Mouse (Mus musculus) c-Kit-positive CD71-positive TER-119-positive erythroid progenitor cells, embryonic 14.5 days (primary cell): ENCODE results near the gene Phlda1.
A peak's percentile ranks its signal among the peaks of the same experiment; 100 is the strongest.

Experiments used
- DNase-seq: peaks from one replicate; pipeline ENCODE4 v3.0.0-alpha.2; 2013; ENCODE audit warnings: low spot score

The Phlda1 gene

DNA sequence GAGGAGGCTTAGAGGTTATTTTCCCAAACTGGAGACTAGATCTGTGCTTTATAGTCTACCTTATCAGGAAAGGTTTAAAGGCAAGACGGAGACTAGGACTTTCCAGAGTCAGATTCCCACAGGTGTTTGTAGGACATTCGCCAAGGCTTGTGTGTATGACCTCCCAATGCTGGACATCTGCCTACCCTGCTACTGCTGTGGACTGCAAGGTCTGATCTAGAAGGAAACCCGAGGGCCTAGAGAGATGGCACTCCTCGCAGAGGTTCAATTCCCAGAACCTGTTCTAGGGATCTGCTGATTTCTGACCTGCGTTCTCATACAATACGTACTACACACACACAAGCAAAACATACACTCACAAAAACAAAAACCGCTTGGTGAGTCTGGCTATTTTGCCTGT is 680 bp upstream of the Phlda1 start:
- DNase-seq = peak; percentile 25

DNA sequence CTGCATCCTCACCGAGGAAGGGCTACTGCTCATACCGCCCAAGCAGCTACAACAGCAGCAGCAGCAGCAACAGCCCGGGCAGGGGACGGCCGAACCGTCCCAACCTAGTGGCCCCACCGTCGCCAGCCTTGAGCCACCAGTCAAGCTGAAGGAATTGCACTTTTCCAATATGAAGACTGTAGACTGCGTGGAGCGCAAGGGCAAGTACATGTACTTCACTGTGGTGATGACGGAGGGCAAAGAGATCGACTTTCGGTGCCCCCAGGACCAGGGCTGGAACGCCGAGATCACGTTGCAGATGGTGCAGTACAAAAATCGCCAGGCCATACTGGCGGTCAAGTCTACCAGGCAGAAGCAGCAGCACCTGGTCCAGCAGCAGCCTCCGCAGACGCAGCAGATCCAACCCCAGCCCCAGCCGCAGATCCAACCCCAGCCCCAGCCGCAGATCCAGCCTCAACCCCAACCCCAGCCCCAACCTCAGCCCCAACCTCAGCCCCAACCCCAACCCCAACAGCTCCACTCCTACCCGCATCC is 907 bp downstream of the Phlda1 start:
- no peak for DNase-seq

DNA sequence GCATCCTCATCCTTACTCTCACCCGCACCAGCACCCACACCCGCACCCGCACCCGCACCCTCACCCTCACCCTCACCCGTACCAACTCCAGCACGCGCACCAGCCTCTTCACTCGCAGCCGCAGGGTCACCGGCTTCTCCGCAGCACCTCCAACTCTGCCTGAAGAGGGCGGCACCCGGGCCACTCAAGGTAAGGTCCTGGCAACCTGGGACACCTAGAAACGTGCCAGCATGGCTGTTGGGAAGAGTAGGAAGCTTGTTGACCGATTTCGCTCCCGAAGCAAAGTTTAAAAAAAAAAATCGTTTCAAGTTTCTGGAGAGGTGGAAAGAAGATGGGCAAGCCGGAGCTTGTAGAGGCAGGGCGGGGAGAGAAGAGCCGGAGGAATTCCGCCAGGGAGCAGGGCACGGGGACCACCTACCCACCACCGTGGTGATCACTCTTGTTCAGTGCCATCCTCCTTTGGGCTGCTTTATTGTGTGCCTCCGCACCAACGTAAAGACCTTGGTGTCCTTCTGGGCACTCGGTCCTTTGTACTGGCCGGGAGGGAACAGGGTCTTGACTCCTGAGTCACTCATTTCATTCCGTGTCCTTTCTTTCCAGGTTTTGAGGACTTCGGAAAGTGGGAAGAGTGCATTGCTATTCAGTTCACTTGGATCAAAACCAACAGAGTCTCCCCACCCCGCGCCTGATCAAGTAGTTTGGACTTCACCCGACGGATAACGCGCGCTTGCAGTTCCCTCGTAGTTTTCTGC is 1.6 kb downstream of the Phlda1 start:
- DNase-seq = no peak

DNA sequence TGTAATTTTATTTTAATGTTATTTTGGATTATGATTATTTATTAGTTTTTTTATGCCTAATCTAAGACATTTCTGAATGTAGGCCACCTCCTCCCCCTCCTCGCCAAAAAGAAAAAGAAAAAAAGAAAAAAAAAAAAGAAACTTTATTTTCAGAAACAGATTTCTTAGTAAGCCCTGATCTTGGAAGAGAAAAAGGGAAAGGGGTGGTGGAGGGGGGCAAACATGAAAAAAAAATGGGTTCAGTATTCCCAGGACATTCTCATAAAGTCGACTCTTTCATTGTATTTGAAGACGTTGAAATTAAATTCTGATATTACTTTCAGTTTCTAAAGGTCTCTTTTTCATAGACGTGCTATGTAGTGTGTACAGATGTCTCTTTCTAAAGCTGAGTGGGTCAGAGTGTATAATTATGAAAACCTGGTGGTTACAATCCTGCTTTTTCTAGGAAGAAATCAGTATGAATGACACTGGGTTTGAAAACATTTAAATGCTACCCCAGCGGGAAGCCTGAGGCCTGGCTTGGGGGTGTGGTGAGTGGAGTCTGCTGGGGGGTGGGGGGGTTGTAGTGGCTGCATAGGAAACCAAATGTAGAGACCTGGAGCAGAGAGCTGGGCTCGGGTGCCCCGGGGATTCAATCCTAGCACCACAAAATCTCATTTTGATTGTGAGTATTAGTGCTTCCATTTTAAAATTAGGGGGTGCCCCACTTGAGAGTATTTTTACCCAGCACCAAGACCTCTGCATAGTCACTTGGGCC is 2.4 kb downstream of the Phlda1 start:
- no peak for DNase-seq

DNA sequence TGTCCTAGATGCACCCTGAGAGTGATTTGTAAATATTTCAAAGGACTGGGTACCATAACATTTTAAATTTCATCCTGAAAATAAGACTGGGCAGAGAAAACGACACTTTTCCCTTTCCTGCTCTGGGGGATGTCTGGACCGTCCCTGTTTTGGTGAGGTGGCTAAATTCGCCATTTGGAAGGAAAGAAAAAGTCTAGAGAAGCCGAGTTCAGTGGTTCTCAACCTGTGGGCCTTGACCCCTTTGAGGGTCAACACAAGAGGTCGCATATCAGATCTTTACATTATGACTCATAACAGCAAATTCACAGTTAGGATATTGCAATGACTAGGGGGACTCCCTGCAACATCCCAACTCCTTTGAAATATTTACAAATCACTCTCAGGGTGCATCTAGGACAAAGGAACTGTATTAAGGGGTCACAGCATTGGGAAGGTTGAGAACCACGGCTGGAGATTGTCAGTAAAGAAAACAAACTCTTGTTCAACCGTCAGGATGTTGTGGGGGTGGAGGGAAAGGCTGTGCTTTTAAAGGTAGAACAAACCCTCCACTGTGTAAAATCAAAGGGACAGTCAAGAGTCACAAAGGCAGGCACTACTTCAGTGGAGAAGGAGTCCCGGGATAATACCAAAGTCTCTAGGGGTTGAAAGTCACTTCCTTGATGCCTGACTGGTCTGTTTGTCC is 3.2 kb downstream of the Phlda1 start:
- no peak for DNase-seq

DNA sequence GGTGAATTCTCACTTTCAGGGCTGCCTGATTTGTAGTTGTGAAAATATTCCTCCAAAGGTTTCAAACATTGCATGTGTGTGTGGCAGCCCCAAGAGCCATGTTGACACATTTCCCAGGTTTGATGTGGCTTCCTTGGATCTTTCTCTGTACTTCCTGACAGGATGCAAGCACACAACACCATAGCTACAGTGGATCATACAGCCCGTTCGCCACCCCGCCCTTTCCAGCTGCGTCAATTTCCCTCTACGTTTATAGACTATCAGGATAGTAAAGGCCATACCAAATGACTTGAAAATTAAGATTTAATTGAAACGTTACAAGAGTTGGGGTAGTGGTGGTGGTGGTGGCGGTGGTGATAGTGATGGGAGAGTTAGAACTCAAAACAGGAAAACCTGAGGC is 3.9 kb downstream of the Phlda1 start:
- DNase-seq = no peak

DNA sequence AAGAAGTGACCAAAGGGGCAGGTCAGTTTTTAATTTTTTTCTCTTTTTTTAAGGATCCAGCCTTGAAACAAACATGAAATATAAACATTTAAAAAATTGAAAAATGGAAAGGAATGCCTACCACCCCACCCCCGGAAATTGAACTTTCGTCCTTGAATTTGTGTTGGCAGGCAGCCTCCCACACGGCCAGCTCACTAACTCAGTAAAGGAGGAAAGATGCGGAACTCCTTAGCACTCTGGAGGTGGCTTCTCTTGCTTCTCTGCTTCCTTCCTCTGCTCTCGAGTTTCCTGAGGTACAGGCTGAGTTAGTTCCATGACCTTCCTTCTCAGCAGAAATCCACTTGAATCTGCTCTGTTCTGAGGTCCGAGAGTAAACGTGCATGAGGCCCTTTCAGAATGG is 4.7 kb downstream of the Phlda1 start:
- DNase-seq = no peak

DNA sequence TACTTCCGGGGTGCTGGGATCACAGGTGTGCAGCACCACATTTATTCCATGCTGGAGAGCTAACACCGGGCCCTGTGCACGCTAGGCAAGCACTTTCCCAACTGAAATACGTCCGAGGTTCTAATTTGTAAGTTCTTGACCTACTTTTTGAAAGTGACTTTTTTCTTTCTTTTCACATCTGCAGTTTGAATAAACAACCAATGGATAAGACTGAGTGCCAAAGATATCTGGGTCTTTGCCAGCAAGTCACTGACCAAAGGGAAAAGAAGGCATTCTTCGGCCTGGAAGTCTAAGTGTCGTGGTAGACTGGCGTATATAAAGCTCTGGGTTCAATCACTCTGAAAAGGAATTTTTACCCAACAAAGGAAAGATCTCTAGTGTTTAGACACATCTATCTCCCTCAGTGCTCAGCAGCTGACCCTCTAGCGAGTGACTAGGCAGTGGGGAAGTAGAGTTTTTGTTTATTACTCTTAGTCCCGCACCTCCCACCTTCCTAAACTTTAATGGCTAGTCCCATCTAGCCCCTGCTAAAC is 6.0 kb downstream of the Phlda1 start:
- DNase-seq = no peak

DNA sequence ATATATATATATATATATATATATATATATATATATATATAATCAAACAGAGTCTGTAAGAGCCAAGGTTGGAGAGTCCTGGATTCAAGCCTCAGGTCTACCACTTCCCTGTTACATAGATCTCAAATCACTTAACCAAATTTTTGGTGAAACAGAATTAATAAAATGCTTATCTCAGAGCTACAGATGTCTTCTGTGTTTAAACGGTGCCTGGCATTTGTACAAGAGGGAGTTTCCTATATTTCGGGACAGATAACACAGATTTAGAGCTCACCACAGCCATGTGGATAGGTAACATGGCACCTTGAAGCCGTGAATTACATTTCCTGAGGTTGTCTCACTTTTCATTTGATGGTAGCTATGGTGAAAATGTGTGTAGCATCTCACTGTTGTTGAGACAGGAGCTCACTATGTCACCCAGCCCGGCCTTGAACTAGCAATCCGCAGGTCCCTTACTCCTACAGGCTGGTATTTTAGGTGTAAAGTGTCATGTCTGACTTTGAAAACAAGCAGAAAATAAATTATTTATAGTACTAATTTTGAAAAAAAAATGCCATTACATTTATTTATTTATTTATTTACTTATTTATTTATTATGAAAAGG is 8.3 kb downstream of the Phlda1 start:
- DNase-seq = no peak

DNA sequence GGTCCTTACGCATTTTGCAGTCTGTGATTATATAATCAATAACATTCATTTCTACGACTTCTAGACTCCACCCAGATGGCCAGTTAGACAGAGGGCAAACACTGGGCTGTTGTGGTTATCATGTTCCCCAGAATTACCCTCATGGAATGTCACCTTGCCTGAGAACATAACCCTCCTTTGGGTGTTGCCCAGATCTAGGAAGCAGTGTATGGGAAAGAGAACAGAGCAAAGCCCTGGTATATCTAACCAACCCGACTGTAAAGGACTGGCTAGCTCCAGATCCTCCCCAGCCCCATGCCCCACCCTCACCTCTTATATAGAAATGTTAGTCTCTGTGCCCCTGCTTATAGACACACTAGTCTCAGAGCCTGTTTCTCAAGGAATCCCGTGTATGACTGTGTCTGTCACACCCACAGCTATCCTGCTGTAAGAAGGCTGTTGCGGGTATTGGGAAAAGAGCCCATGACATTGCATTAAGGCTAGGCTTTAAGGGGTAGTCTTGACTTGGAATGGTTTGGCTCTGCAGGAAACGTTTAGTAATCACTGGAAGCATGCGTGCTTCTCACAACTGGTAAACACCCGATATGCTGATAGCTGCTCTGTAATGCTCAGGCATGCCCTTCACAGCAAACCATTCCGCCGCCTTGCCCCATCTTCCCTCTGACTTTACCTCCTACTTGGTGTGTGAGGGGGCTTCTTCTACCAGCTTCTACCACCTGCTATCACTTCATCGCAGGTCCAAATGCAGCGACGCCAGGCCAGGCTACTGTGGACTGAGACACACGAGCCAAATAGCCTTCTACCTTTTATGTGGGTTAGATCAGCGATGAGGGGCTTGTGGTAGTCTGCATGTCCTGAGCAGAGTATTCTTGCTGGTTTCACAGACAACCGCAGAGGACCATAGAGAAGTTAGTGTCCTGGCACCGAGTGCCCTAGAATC is 9.3 kb downstream of the Phlda1 start:
- DNase-seq = no peak

DNA sequence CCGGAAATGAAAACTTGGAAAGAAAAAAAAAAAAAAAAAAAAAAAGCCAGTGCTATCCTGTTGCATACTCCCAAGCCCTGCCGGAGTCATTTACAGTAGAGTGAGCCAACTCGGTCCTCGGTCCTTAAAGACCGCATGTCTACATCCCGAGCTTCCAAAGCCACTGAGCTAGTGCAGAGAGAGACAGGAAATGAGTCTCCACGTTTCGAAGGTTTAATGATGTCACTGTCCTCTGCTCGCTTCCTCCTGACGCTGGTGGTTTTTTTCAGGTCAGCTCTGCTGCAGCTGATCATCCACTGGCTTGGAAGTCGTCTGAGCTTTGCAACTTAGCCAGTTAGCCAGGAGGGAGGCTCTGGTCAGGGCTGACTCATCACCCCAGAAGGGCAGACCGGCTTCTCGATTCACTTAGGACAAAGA is 10.1 kb downstream of the Phlda1 start:
- no peak for DNase-seq

DNA sequence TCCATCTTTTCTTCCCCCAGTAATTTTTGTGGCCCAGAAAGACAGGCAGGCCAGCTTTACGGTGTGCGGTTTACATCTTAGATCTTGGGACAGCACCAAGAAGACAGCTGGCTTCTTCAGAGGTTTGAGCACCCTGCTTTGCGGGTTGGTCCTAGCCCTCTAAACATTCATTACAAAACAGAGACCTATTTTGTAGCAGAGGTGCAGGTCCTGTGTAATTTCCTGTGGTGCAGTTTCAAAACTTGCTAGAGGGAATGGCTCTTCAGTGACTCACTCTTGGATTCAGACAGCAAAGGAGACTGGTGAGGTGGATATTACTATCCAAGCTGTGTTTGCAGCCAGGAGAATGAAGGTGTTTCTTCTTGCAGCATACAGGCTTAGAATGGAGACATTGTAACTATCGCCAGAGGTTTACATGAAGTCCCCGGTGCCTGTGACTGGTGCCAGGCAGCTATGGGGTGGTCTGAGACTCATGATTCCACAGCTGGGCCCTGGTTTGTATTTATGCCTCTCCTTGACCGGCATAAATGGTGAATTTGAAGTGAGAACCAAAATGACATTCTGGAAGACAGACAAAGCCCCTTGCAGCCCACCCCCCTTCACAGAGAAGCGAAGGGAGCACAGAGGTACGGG is 10.8 kb downstream of the Phlda1 start:
- no peak for DNase-seq

DNA sequence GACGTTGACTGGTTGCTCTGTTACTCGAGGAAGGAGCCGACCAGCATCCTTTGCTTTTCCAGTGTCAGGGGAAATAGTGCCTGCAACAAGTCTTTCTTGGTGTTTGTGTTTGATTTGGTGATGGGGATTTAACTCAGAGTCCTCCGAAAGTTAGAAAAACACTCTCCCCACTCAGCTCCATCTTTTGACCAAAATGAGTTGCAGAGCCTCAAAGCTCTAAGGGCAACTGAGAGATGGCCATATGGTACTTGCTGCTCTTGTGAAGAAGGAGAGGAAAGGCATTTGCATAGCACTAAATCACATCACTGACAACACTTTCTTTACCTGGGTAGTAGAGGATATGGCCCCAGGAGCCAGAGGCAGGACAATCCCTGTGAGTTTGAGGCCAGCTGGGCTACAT is 12.3 kb downstream of the Phlda1 start:
- no peak for DNase-seq

DNA sequence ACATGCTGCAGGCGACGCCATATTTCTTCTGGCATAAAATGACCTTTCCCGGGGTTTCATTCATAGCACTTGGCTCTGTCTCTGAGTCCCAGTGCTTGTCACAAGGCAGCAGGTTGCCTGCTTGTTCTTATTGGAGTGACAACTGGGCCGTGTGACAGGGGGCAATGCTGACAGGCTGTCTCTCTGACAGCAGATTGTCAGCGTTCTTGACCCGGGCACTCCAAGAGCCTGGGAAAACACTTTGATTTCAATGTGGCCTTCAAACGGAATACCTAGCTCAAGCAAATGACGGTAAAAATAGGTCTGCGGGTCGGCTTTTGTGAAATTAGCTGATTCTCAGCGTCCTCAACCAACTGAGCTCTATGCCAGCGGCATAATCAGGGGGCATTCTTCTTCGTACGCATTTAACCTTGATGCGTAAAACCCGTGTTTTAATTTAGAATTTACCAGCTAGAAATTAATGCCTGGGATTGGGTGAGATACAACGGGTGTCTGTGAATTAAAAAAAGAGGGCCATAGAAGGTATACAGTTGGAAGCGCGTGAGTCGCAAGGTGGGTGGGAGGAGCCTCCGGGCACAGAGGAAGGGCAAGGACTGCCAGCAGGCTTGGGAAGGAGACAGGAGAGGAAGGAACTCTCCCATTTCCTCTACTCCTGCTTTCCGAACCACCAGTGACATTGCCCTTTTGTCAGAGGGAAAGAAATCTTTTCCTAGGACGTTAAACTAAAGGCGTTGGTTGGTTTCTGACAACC is 13.7 kb downstream of the Phlda1 start:
- DNase-seq = no peak

DNA sequence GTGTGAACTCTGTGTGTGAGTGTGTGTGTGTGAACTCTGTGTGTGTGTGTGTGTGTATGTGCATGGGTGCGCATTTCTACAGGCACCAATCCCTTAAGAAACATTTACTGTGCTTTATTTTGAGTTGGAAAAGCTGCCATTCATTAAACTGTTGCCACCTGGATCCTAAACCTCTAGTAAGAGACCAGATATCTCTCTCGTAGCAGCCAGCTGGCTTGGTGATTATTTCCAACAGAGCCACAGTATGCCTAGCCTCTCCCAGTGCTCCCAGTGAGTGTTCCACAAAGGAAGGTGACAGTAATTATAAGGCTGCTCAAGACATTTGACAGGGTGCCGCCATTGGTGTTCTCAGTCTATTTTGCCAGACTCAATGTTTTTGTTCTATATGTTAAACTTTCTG is 14.5 kb downstream of the Phlda1 start:
- no peak for DNase-seq

DNA sequence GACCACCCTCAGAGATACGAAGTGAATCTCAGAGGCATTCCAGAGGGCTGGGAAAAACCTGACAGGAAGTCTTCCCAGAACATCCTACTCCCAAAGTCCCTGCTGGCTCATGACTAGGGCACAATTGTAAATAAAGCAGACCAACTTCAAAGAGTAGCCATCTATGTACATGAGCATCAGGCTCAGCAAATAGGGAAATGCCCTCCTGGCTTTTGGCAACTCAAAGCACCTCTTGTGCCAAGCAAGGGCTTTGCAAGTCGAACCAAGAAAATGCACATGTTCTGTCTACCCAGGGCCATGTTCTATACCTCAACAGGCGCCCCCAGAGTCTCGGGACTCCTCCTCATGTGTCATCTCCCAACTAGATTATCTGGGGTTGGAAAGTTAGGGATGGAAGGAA is 15.6 kb downstream of the Phlda1 start:
- DNase-seq = no peak

DNA sequence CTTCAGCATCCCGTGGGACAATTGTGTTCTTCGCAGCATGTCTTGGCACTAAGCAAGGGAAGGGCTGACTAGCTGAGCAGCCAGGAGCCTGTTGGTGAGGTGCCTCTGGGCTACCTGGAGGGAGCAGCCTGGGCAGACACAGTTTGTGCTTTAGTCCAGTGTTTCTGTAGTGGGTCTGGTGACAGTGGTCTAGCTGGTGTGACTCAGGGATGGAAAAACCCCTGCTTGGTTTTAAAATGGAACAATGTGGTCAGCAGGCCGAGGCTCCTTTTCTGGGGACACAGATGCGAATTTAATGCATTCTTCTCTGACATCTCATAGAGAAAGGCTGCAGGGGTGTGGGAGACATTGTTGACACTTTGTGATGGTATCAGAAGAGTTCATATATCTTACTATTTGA is 16.1 kb downstream of the Phlda1 start:
- DNase-seq = no peak

DNA sequence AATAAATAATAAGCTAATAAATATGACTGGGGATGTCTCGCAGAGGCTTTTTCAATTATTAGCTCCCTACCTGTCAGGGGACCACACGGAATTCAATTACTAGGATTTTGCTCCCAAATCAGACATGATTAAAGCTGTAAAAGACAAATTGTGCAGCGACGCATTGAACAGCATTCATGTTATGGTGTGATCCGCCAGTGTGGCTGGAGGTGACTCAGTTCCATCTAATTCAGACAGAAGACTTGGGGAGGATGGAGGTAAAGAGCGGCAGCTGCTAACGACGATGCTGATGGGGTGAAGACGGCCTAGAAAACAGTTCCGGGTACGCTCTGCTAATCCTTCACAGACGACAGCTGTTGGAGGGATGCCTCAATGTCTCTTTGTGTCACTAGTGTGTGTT is 17.8 kb downstream of the Phlda1 start:
- DNase-seq = no peak

DNA sequence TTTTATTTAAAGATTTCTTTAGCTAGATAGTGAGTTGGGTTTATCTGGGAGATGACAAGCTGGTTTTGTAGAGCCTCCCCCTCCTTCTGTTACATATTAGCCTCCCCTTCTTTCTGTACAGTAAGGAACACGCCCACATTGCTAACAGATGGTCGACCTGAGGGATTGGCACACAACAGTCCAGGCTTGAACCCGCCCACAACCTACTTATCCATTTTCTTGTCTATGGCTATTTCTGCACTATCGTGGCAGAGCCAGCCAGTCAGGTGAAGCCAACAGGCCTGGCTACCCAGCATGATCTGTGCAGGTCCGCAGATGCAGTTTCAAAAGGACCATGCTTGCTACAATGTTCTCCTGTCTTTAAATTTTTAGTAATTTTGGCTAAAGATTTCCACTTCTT is 21.0 kb downstream of the Phlda1 start:
- no peak for DNase-seq

DNA sequence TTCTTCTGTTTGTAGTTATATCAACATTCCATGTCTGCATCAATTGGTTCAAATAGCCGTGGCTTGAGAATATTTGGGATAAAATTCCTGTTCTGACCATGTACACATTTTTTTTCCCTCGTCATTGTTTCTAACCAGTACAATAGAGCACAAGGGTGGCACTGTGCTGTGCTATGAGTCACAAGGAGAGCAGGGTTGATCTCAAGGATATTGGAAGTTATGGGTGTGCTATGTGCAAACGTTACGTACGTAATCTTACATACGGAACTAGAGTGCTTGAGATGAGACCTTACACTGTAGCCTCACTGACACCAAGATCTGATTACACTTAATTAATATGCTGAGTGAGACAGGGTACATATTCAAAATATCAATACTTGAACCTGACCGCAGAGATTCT is 21.5 kb downstream of the Phlda1 start:
- DNase-seq = no peak
